In genomic region chr15:78529428-78529990, GRCm38 (mm10) we compare ENCODE assay signal across 8 mouse cellular contexts. TPM values are rescaled to one million over a fixed set of nuclear protein-coding genes. Genes with fewer than 3 reads are reported as not detected.
DNase-seq lines count a peak whose midpoint lies in the region; ATAC-seq and TF ChIP-seq lines count a peak whose summit lies in the region.

No protein-coding gene starts in this region.

- peaks cover 31% of the 10 kb centered on the region for H3K4me1 ChIP-seq in E14TG2a.4 (replicated peaks; ENCODE audit: low read depth, low read length)
- H3K4me1 ChIP-seq in hindbrain, embryonic 11.5 days (replicated peaks; ENCODE audit: control insufficient read depth, insufficient read depth, low read length): no peaks in the 10 kb centered on the region; the same call in 1 of the 2 replicates
- H3K4me1 ChIP-seq in lung, postnatal 0 days (ENCODE audit: insufficient read depth, low read depth, low read length): peaks cover 8% of the 10 kb centered on the region; the same call in 1 of the 2 replicates

- no peaks in the 10 kb centered on the region for H3K36me3 ChIP-seq in E14TG2a.4 (ENCODE audit: insufficient read depth, low read length)
- H3K36me3 ChIP-seq in hindbrain, embryonic 11.5 days (ENCODE audit: control insufficient read depth, insufficient read depth, low read length): no peaks in the 10 kb centered on the region
- H3K36me3 ChIP-seq in lung, postnatal 0 days (ENCODE audit: insufficient read depth, low read length): no peaks in the 10 kb centered on the region

- H3K27ac ChIP-seq in hindbrain, embryonic 11.5 days (ENCODE audit: low read depth, low read length): no peak overlapping the region
- peak overlapping the region; percentile 76 for H3K27ac ChIP-seq in lung, postnatal 0 days (ENCODE audit: low read length)

- peak overlapping the region; percentile 32; the same call in 1 of the 2 replicates for H3K4me3 ChIP-seq in E14TG2a.4 (replicated peaks; ENCODE audit: low read length)
- H3K4me3 ChIP-seq in hindbrain, embryonic 11.5 days (ENCODE audit: low read depth, low read length): peak overlapping the region; percentile 10
- H3K4me3 ChIP-seq in lung, postnatal 0 days (ENCODE audit: low read depth, low read length): peak overlapping the region; percentile 36

- peak; percentile 17; the same call in 1 of the 2 replicates for ATAC-seq in frontal cortex, adult (ENCODE audit: low TSS enrichment)
- ATAC-seq in hindbrain, embryonic 11.5 days (ENCODE audit: low FRiP score): peak; percentile 26; the same call in 1 of the 2 replicates
- peak; percentile 39 for ATAC-seq in lung, postnatal 0 days
- no peak for ATAC-seq in megakaryocyte progenitor cell, adult 5-6 weeks (replicated peaks; ENCODE audit: poor library complexity)

- H3K27me3 ChIP-seq in E14TG2a.4 (ENCODE audit: insufficient read depth, low read length): peaks cover 12% of the 10 kb centered on the region
- H3K27me3 ChIP-seq in hindbrain, embryonic 11.5 days (ENCODE audit: control insufficient read depth, insufficient read depth, low read length): peaks cover 4% of the 10 kb centered on the region; the same call in 1 of the 2 replicates
- H3K27me3 ChIP-seq in lung, postnatal 0 days (replicated peaks; ENCODE audit: insufficient read depth, low read length): no peaks in the 10 kb centered on the region

- no peak for TF ChIP-seq CTCF in E14TG2a.4 (conservative IDR thresholded peaks at IDR 0.05; ENCODE audit: low read length)
- TF ChIP-seq CTCF in lung, postnatal 0 days (IDR thresholded peaks at IDR 0.05): no peak

- TF ChIP-seq EP300 in lung, postnatal 0 days (IDR thresholded peaks at IDR 0.05): no peak

- peaks cover 7% of the 10 kb centered on the region; the same call in 1 of the 2 replicates for H3K9me3 ChIP-seq in E14TG2a.4 (ENCODE audit: low read length)
- H3K9me3 ChIP-seq in hindbrain, embryonic 11.5 days (ENCODE audit: control insufficient read depth, low read length): no peaks in the 10 kb centered on the region
- no peaks in the 10 kb centered on the region for H3K9me3 ChIP-seq in lung, postnatal 0 days (ENCODE audit: low read length)

- WGBS in hindbrain, embryonic 11.5 days: 3% methylated on average over 14 of the region's 15 CpGs
- 5% methylated on average over 14 of the region's 15 CpGs for WGBS in lung, postnatal 0 days

- peak overlapping the region; percentile 46 for H3K9ac ChIP-seq in hindbrain, embryonic 11.5 days (ENCODE audit: low read depth, low read length)
- peak overlapping the region; percentile 32; the same call in 1 of the 2 replicates for H3K9ac ChIP-seq in lung, postnatal 0 days (replicated peaks; ENCODE audit: low read depth)

- peak overlapping the region; percentile 21 for H3K4me2 ChIP-seq in hindbrain, embryonic 11.5 days (replicated peaks; ENCODE audit: low read depth, low read length)
- peak overlapping the region; percentile 48 for H3K4me2 ChIP-seq in lung, postnatal 0 days (replicated peaks; ENCODE audit: low read depth, low read length)

- peak; percentile 34 for DNase-seq in cerebellum, adult 8-10 months
- peak; percentile 67 for DNase-seq in hindbrain, embryonic 11.5 days (ENCODE audit: low spot score)
- peak; percentile 82 for DNase-seq in layer of hippocampus, adult 9-11 months
- peak; percentile 75 for DNase-seq in lung, postnatal 0 days (ENCODE audit: low spot score)
- DNase-seq in right cerebral cortex, adult 18-20 months: peak; percentile 74

RNA-seq across cellular contexts. Expression of gene C1qtnf6, which starts 1.7 kb away (rescaled TPM):
- polyA plus RNA-seq in hindbrain, embryonic 11.5 days (2014; fragmentation: Nextera tagmentation; extraction: Ambion mirVana): 11.8 and 12.4 TPM in 2 replicates
- polyA plus RNA-seq in lung, postnatal 0 days (2015; fragmentation: Nextera tagmentation; extraction: Ambion mirVana): 19.1 and 21.5 TPM in 2 replicates
- total RNA-seq in megakaryocyte progenitor cell, adult 5-6 weeks (2015): 4.8 and 5.3 TPM in 2 replicates
- 0.30 and 0.46 TPM in 2 replicates for total RNA-seq in megakaryocyte progenitor cell, adult 5-6 weeks (2017)

RNA-seq across cellular contexts. Expression of gene Sstr3, which starts 15.0 kb away (rescaled TPM):
- 0.10 and 0.22 TPM in 2 replicates for polyA plus RNA-seq in hindbrain, embryonic 11.5 days (2014; fragmentation: Nextera tagmentation; extraction: Ambion mirVana)
- polyA plus RNA-seq in lung, postnatal 0 days (2015; fragmentation: Nextera tagmentation; extraction: Ambion mirVana): 0.06 and 0.10 TPM in 2 replicates
- total RNA-seq in megakaryocyte progenitor cell, adult 5-6 weeks (2015): not detected in 2 replicates
- not detected in 2 replicates for total RNA-seq in megakaryocyte progenitor cell, adult 5-6 weeks (2017)

RNA-seq across cellular contexts. Expression of gene Il2rb, which starts 34.4 kb away (rescaled TPM):
- polyA plus RNA-seq in hindbrain, embryonic 11.5 days (2014; fragmentation: Nextera tagmentation; extraction: Ambion mirVana): not detected in 2 replicates
- 0.63 and 0.67 TPM in 2 replicates for polyA plus RNA-seq in lung, postnatal 0 days (2015; fragmentation: Nextera tagmentation; extraction: Ambion mirVana)
- total RNA-seq in megakaryocyte progenitor cell, adult 5-6 weeks (2015): 0.54 TPM in 2 replicates
- total RNA-seq in megakaryocyte progenitor cell, adult 5-6 weeks (2017): 0.04 and 0.10 TPM in 2 replicates

RNA-seq across cellular contexts. Expression of gene Rac2, which starts 43.1 kb away (rescaled TPM):
- polyA plus RNA-seq in hindbrain, embryonic 11.5 days (2014; fragmentation: Nextera tagmentation; extraction: Ambion mirVana): 6.4 and 7.6 TPM in 2 replicates
- polyA plus RNA-seq in lung, postnatal 0 days (2015; fragmentation: Nextera tagmentation; extraction: Ambion mirVana): 29.7 and 32.1 TPM in 2 replicates
- 402 and 432 TPM in 2 replicates for total RNA-seq in megakaryocyte progenitor cell, adult 5-6 weeks (2015)
- 164 and 243 TPM in 2 replicates for total RNA-seq in megakaryocyte progenitor cell, adult 5-6 weeks (2017)
